Mouse (Mus musculus): ENCODE measurements around the gene 2810408A11Rik. TPM values are rescaled to one million over a fixed set of nuclear protein-coding genes. Genes with fewer than 3 reads are reported as not detected.
A peak's percentile ranks its signal among the peaks of the same experiment; 100 is the strongest.

2810408A11Rik gene
- not detected in 2 replicates for polyA plus RNA-seq (2012; ENCODE audit: insufficient read depth, insufficient read length, low replicate concordance, missing spikeins)

DNA sequence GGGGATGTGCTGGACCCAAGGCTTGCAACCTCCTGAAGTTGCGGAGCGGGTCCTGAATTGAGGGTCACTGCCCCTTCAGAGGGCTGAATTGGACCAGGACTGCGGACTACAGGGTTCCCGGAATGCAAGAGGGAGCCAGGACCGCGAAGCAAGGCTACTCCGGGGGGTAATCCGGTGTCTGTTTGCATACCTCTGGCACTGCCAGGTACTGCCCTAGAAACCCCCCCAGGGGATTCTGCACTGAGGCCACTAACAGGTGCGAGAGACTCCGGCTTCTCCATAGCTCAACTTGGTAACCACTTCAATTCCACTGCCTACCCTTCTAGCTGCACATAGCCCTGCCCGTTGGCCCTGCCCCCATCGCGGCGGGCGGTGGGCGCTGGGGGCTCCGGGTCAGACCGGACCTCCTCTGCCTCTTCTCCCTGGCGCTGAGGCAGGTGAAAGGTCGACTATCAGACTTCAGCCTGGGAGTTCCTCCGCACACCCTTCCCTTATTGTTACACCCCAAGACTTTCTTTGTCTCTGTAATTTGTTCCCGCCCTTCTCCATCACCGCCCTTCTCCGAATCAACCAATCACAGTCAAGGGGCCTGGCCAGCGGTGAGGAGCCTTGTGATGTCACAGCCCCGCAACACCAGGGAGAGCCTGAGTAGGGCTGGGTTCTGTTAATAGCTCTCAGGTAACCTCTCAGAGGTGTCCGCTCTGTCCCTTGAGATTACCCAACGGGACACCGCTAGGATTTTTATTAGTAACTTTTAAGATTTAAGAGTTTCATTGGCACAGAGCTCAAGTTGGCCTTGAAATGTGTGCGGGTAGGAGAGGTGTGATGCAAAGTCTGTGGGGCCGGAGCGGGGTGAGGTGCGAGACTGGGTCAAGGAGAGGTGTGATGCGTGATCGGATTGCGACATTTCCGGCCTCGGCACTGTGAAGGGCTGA is at the start of gene 2810408A11Rik, which contains the start of gene Neurl4:
Gene 2810408A11Rik (minus strand): TSS at position 517 of the 935 bp plus-strand sequence.
Gene Neurl4 (plus strand): TSS at position 602 of the 935 bp plus-strand sequence.
- under 1% methylated on average over 38 of the region's 38 CpGs for WGBS
- no peak for TF ChIP-seq CTCF (IDR thresholded peaks at IDR 0.05; ENCODE audit: insufficient read depth, low read depth, low read length)
- TF ChIP-seq POLR2A (IDR thresholded peaks at IDR 0.05; ENCODE audit: insufficient read depth, low read depth, low read length) = peak; percentile 65; the same call in 1 of the 2 replicates
- peaks cover 14% of the 10 kb centered on the region for H3K4me1 ChIP-seq (ENCODE audit: control insufficient read depth, insufficient read depth, low read length)
- H3K4me3 ChIP-seq (ENCODE audit: insufficient read depth, low read depth, low read length) = peak within 1 kb of the TSS; percentile 67
- H3K27ac ChIP-seq (ENCODE audit: insufficient read depth, low read depth, low read length) = peak within 1 kb of the TSS; percentile 92

DNA sequence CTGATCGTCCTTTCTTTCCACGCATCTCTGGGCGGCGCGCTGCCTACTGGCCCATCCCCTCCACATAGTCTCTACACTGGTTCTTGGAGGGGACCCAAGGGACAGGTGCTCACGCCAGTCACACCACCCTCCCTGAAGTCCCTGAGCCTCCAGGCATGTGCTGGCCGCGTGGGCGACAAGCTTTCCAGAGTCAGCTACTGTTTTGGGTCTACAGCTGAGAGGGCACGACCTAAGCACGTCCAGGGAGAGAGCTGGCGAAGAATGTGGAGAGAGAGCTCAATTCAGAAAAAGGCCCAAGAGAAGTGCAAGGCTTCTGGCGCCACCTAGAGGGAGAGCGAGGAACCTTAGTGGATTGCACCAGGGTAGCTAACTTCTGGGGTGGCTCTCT is 48.0 kb upstream of the 2810408A11Rik start:
- WGBS = under 1% methylated on average over 14 of the region's 14 CpGs
- TF ChIP-seq POLR2A (IDR thresholded peaks at IDR 0.05; ENCODE audit: insufficient read depth, low read depth, low read length) = no peak
- TF ChIP-seq CTCF (IDR thresholded peaks at IDR 0.05; ENCODE audit: insufficient read depth, low read depth, low read length) = peak; percentile 50
- H3K4me3 ChIP-seq (ENCODE audit: insufficient read depth, low read depth, low read length) = no peak overlapping the region
- no peak overlapping the region for H3K27ac ChIP-seq (ENCODE audit: insufficient read depth, low read depth, low read length)
- peaks cover 11% of the 10 kb centered on the region for H3K4me1 ChIP-seq (ENCODE audit: control insufficient read depth, insufficient read depth, low read length)

DNA sequence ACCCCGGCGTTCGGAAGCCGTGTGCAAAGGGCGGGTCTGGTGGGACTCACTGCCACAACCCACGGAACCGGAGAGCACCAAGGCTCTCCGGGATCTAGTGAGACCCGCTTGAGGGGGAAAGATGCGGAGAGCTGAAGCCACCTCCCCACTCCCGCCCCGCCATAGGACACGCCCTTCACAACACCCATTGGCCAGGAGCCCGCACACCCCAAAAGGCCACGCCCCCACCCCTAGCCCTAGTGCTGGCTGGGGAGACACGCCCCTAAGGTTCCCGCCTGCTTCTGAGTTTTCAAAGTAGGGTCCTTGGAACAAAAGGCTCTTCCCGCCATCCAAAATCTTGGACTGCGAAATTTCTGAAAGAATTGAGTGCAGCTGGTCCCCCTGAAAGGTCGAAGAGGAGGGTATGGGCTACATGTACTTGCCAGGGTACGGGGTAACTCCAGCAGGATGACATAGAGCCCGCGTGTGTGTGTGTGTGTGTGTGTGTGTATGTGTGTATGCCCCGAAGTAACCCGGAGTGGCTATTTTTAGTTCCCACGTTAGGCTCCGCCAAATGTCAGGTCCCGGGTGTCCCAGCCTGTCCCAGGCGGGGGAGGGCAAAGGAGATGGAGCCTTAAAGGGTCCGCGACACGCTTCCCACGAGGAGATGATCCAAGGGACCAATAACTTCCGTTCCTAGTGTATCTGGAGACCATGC is 47.4 kb upstream of the 2810408A11Rik start, which contains the start of gene Slc2a4:
Gene Slc2a4 (minus strand): TSS at position 123 of the 697 bp plus-strand sequence.
- Histone ChIP-seq H3K4me3 (ENCODE audit: insufficient read depth, low read depth, low read length) (peak within 1 kb of the TSS; percentile 20; the same call in 1 of the 2 replicates), H3K27ac (ENCODE audit: insufficient read depth, low read depth, low read length) (no peak within 1 kb of the TSS), H3K4me1 (ENCODE audit: control insufficient read depth, insufficient read depth, low read length) (peaks cover 11% of the 10 kb centered on the region)
- under 1% methylated on average over 33 of the region's 34 CpGs for WGBS
- no peak for TF ChIP-seq POLR2A (IDR thresholded peaks at IDR 0.05; ENCODE audit: insufficient read depth, low read depth, low read length)
- no peak for TF ChIP-seq CTCF (IDR thresholded peaks at IDR 0.05; ENCODE audit: insufficient read depth, low read depth, low read length)

DNA sequence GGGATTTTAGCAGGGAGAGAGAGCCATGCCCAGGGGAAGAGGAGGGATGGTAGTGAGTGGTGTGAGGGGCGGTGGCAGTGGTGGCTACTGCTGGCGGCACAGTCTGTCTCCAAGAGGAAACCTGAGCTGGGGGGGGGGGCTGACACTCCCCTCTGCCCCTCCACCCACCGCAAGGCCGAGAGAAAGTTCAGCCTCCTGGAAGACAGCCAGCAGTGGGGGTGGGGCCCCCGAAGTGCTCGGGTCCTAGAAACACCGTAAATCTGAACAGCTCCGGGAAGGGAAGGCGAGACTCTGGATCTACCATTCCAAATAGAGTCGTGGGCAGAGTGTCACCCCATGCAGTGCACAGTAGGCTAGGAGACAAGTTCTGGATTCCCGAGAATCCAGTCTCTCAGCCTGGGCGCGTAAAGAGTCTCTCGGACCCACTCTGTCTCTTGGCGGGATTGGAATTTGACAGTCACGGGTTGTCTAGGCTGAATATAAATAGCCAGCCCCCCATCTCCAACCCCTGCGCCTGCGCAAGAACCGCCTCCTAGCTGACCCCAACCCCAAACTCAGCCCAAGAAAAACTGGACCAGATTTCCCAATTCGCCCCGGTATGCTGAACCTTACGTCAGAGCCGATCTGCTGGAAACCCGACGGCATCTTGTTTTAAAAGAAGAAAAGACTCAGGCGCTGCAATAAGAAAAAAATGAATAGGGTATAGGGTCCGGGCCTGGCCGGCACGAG is 46.7 kb upstream of the 2810408A11Rik start:
- TF ChIP-seq CTCF (IDR thresholded peaks at IDR 0.05; ENCODE audit: insufficient read depth, low read depth, low read length) (no peak), POLR2A (IDR thresholded peaks at IDR 0.05; ENCODE audit: insufficient read depth, low read depth, low read length) (no peak)
- Histone ChIP-seq H3K4me1 (ENCODE audit: control insufficient read depth, insufficient read depth, low read length) (peaks cover 11% of the 10 kb centered on the region), H3K4me3 (ENCODE audit: insufficient read depth, low read depth, low read length) (peak overlapping the region; percentile 20; the same call in 1 of the 2 replicates), H3K27ac (ENCODE audit: insufficient read depth, low read depth, low read length) (no peak overlapping the region)
- 9% methylated on average over 29 of the region's 29 CpGs for WGBS

- Histone ChIP-seq H3K4me1 (ENCODE audit: control insufficient read depth, insufficient read depth, low read length) (peaks cover 11% of the 10 kb centered on the region), H3K27ac (ENCODE audit: insufficient read depth, low read depth, low read length) (no peak overlapping the region), H3K4me3 (ENCODE audit: insufficient read depth, low read depth, low read length) (no peak overlapping the region)
- WGBS = 90% methylated on average over 18 of the region's 18 CpGs
- TF ChIP-seq CTCF (IDR thresholded peaks at IDR 0.05; ENCODE audit: insufficient read depth, low read depth, low read length) (no peak), POLR2A (IDR thresholded peaks at IDR 0.05; ENCODE audit: insufficient read depth, low read depth, low read length) (no peak)
These were observed 45.5 kb upstream of the 2810408A11Rik start for GRCm38 (mm10) chr11:69945997-69946891.

GRCm38 (mm10) chr11:69945216-69945615 is 44.4 kb upstream of the 2810408A11Rik start:
- Histone ChIP-seq H3K27ac (ENCODE audit: insufficient read depth, low read depth, low read length) (no peak overlapping the region), H3K4me3 (ENCODE audit: insufficient read depth, low read depth, low read length) (no peak overlapping the region), H3K4me1 (ENCODE audit: control insufficient read depth, insufficient read depth, low read length) (peaks cover 11% of the 10 kb centered on the region)
- TF ChIP-seq POLR2A (IDR thresholded peaks at IDR 0.05; ENCODE audit: insufficient read depth, low read depth, low read length) (no peak), CTCF (IDR thresholded peaks at IDR 0.05; ENCODE audit: insufficient read depth, low read depth, low read length) (no peak)
- WGBS = 92% methylated on average over 13 of the region's 13 CpGs

DNA sequence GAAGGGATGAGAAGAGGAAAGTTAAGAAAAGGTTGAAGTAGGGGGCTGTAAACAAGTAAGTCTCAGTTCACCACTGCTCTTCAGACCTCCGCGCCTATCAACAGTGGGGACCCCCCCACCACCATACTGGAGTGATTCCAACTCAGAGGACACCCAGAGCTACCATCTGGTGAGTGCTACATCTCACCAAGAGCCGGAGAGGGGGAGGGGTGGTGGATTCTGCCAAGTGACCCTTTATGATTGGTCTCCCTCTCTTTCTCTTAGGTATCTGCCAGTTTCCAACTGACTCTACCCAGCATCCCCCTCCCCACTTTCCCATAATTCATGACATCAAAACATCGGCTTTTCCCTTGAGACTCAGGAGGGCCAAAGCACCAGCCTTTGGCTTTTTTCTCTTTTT is 40.2 kb upstream of the 2810408A11Rik start:
- no peak overlapping the region for H3K4me3 ChIP-seq (ENCODE audit: insufficient read depth, low read depth, low read length)
- no peak for TF ChIP-seq CTCF (IDR thresholded peaks at IDR 0.05; ENCODE audit: insufficient read depth, low read depth, low read length)
- TF ChIP-seq POLR2A (IDR thresholded peaks at IDR 0.05; ENCODE audit: insufficient read depth, low read depth, low read length) = no peak
- WGBS = 80% methylated on average over 4 of the region's 4 CpGs
- peaks cover 6% of the 10 kb centered on the region for H3K4me1 ChIP-seq (ENCODE audit: control insufficient read depth, insufficient read depth, low read length)
- H3K27ac ChIP-seq (ENCODE audit: insufficient read depth, low read depth, low read length) = no peak overlapping the region

Measured in olfactory bulb, adult 2 months (tissue).